Mouse (Mus musculus): ENCODE measurements at regions not wholly inside any gene's neighbourhood (a gene's known extent, or its start where the extent isn't known, plus 50 kb on each side); places are given as distances from the start of the nearest gene placed in this dataset.

- TF ChIP-seq CTCF (IDR thresholded peaks at IDR 0.05; ENCODE audit: low read depth, low read length) (no peak), POLR2A (IDR thresholded peaks at IDR 0.05; ENCODE audit: extremely low read depth, insufficient read depth, low read length) (no peak)
Observed at GRCm38 (mm10) chr3:21892864-21893404, 183.5 kb upstream of the Tbl1xr1 start.
